Mouse (Mus musculus) gastrocnemius, postnatal 36 days (tissue): ENCODE results near the gene Bnipl. TPM values are rescaled to one million over a fixed set of nuclear protein-coding genes. Genes with fewer than 3 reads are reported as not detected.

ENCODE experiments used
- DNase-seq, 2 experiments: peaks; one replicate each; pipeline ENCODE4 v3.0.0; 2022
- intact Hi-C: fragments of 180-260 bp; cut with DNase I; formaldehyde crosslinking; loops from one replicate; pipeline ENCODE4 v1.15.1; 2025
- total RNA-seq, 2 experiments: library from RNA; stranded (reverse); gene quantifications; 2 replicates each; pipeline ENCODE4 v1.2.3; 2021

The Bnipl gene
- total RNA-seq, 2 experiments from 2014 or later = not detected

DNA sequence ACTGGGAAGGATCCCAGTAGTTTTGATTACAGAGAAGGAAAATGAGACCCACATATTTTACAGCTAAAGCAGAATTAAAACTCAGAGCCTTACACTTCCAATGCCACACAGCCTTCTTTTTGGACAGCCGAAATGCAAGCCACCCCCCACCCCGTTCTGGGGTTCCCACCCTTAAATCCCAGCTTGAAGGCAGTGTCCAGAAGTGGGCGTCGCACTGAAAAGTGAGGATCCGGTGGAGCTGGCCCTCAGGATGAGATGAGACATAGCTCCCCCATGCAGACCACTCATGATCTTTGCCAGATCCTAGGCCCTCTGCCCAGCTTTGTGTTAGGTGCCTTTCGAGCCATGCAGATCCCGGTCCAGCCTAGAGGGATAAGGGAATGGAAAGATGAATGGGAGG is 9.5 kb downstream of the Bnipl start, which contains the start of gene Gm128:
Gm128 (minus strand) TSS at position 101 of the 400 bp plus-strand sequence.
- intact Hi-C loops = no loop called here
- DNase-seq = no peak

DNA sequence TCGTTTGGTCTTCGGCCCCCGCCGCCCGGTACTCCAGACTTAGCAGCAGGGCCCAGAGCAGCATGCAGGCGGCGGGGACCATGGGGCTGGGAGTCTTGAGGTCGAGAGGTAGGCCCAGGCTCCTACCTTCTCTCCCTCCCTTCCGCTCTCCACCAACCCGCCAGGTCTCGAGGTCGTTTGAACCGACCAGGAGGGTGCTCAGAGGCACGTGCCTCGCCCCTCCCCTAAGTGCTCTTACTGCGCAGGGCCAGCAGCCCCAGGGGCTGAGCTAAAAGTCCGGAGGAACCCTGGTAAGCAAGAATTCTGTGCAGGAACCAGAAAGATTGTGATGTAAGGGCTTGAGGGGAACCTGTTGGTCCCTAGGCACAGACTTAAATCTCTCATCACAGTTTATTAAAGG is 10.1 kb downstream of the Bnipl start:
- intact Hi-C loops = no loop called here
- DNase-seq = no peak

DNA sequence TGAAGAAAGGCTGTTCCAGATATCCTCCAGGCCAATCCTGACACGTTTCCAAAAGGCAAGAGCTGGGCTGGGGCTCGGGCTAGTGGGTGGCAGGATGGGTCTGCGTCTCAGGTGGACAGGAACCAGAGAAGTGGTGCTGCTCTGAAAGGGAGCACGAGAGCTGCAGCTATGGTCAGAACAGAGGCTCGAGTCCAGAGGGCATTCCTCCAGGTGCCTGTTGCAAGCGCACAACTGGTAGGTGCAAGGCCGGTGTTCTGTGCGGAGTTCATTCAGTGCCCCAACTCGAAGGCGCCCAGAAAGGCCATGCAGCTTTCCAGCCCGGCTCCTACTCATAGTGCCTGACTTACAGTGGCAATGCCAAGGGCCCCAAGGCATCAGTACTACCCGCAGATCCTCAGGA is 11.0 kb downstream of the Bnipl start:
- DNase-seq = no peak
- intact Hi-C loops = no loop called here

DNA sequence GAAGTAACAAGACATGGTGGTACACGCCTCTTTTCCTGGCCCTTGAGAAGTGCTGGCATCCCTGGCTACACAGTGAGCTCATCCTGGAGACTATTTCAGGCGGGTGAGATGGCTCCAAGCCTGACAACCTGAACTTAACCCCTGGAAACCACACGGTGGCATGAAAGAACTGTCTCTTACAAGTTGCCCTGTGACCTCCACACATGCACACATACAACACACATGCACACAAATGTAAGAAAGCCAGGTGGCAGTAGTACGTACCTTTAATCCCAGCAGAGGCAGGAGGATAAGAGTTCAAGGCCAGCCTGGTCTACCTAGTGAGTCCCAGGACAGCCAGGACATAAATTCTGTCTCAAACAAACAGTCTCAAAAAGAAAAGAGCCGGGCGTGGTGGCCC is 12.0 kb downstream of the Bnipl start:
- no peak for DNase-seq
- intact Hi-C loops = no loop called here

DNA sequence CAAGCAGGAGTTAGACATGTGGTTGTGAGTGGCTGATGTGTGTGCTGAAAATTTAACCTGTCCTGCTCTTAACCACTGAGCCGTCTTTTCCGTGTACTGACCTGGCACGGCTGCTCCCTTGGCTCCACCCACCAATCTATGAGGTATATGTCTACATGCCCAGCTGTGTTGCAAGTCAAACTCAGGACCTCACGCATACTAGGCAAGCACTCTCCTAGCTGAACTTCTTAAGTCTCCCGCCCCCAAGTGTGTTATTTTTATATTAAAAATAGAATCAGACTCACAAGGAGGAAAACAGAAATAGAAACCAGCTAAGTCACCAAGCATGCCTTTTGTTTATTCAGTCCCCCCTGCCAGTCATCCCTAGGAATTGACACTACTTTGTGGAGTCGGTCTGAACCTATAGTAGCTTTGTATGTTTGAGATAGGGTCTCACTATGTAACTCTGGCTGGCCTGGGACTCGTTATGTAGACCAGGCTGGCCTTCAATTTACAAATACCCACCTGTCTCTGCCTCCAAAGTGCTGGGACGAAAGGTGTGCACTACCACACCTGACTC is 13.4 kb downstream of the Bnipl start:
- intact Hi-C loops = no loop called here
- DNase-seq = no peak

DNA sequence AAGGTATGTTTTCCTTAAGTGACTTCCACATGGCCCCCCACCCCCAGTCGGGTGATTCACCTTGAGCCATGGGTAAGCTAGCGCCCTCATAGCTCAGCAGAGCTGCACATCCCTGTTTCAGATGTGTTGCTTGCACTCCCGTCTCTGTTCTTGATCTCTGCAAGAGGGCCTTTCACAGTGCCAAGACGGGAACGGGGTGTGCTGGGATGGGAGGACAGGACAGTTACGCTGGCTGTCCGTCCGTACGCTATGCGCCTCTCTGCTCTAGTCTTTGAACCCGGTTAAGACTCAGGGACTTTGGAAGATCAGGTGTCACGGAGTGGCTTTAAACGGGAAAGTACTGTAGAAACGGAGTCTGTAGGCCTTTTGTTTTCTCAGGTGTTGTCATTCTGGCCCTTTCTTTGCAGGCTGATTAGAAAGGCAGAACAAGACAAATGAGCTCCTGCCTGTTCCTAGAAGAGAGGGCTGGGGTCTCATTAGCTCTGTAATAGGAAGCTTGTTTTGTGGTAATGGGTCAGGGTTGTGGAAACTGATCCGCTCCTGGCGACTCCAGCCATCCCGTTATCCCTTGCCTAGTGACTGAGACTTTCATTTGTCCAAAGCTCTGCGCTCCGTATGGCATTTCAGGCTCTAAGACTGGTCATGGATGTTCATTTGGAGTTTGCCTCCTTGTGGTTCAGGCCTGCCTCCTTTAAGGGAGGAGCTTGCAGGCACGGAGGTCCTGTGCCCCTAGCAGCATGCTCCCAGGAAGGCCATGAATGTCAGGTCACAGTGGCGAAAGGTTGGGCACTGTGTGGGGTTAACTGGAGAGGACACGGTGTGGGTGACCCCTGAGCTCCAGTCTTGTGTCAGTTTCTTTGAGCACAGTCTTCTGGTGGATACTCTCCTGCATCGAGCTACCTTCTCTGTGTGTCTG is 15.3 kb downstream of the Bnipl start:
- intact Hi-C loops = no loop called here
- no peak for DNase-seq

DNA sequence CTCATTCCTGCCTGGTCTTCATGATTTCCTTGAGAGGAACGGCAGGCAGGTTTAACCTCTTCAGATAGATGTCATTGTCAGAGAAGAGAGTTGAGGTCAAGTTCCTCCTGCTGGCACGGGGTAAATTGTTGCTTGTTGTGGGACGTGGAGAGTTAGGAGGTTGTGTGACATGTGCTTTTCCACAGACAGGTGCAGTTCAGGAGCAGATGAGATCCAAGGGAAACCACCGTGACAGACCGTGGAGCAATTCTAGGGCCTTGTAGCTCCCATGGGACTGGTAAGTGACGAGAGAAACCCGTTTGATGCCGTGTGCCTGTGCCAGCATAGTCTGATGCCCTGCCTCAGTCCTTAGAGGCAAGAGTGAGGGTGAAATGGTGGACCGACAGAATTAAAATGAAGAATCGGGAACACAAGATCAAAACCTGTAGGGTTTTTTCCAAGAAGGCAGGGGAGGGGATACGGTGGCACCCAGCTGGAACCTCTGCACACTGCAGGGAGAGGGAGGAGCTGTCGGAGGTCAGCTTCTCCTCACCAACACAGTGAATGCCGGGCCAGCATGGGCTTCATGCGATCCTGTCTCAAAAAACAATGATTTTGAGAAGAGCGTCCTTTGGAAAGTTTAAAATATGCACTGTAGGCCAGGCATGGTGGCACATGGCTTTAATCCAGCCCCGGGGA is 17.6 kb downstream of the Bnipl start:
- intact Hi-C loops = no loop called here

DNA sequence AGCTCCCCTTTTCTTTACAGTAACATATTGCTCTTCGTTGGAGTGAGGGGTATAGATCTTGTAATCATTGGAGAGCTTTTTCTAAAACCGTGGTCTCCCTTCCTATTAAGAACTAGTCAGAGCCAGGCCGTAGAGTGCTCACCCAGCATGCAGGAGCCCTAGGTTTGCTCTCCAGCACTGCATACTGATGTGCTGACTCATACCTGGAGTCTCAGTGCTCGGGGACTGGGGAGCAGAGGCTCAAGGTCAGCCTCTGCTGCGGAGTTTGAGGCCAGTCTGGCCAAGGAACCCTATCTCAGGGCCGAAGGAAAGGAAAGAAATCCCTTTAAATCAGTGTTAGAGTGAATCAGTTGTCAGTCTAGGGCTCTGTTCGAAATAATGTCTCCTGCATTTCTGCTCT is 18.2 kb downstream of the Bnipl start:
- intact Hi-C loops = no loop called here

More for the DNA sequence above, 17.6 kb downstream of the Bnipl start:
- no peak for DNase-seq

DNA sequence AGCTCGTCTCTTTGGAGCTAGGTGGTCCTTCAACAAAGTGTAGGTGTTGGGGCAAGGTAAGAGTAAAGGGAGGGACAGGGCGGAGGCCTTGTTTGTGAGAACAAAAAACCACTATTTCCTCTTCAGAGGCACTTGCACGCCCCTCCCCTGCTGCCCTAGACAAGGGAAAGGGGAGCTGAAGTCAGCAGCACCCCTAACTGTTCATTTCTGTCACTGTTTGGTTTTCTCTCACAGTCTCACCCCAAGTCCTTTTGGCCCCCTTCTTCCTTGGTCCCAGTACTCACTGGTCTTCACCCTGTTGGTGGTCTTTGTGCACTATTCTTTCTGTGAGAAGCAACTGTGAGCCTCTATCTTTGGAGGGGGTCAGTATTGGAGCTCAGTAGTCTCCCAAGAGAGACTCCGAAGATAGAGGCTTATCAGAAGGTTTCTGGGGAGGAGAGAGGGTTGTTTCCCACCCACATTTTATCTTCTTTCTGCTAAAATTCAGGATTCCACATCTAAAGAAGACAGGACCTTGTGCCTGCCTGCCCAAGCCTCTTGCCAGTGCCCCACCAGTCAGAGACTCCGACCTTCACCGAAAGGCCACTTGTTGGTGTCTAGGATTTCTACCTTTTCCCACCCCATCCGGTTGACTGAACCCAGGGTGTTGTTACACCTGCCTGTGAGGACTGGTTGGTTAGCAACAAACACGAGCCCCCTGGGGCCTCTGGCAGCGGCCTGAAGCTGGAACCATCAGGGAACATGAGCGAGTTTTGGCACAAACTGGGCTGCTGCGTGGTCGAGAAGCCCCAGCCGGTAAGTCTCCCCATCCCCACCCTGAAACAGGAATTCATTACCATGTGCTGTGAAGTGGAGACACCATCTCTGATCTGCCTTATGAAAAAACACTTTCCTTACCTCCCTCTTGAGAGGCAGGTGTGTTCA is 19.4 kb downstream of the Bnipl start, which contains the start of gene Mllt11:
Mllt11 (minus strand) TSS at position 874 of the 924 bp plus-strand sequence.
- DNase-seq = no peak
- intact Hi-C loops = no loop called here

More for the DNA sequence above, 18.2 kb downstream of the Bnipl start:
- no peak for DNase-seq

DNA sequence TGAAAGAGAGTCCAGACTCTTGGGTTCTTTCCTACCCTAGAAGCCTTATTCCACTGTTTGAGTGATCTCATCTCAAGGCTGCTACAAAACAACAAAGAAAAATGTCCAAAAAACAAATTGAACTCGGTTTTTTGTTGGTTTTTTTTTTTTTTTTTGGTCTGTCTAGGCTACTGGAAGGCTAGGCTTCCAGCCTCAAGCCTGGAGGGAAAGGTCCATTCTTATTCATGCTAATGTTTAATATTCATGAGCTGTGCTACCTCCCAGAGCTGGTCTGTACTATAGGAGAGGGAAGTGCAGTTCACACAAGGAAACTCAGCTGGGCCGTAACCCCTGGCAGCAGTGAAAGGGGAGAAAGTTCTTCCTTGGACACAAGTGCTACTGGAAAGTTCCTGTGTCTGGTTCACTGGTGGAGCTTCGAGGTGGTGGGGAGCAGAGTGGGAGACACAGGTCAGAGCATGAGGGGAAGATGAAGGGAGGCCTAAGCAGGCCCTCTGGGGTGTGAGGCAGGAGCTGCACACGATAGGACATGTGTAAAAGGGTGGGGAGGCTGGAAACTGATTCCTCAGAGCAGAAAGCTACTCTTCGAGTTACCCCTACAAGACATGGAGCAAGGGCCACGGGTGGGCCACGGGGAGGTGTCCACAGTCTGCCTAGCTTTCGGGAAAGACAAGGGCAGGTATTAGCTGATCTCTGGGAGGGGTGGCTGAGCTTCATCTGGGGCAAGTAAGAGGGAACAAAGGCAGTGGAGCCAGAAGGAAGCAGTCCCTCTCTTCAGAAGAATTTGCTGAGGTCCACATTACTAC is 20.3 kb downstream of the Bnipl start:
- no peak for DNase-seq
- intact Hi-C loops = no loop called here

DNA sequence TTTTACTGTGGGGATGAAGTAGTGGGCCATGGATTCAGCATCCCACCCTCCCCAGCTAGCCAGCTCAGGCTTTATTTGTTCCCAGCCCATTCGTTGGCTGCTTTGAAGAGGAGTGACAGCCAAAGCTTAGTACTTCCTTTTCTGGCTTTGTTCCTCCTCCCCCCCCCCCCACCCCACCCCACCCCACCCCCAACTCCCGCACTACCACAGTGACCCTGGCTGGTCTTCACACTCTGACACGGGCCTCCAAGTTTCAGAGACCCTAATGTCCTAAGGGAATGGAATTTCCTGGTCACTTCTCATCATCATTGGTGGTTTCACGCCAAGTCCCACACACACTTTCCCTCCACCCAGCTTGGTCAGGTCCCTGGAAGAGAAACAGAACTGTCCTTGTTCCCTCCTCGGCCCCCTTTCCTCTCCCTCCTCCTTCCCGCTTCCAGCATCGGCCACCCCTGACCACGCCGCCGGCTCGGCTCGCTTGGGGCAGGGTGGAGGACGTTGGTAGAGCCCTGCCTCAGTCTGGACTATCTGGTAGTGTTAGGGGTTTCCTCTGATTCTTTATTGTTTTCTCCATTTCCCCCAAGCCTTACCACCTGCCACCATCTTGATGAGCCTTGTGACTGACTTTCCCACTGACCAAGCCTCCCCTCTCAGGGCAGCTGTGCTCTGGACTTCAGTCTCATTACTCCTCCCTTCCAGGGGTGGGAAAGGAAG is 21.1 kb downstream of the Bnipl start:
- peak; percentile 31 to 53 for DNase-seq
- intact Hi-C loops = no loop called here

DNA sequence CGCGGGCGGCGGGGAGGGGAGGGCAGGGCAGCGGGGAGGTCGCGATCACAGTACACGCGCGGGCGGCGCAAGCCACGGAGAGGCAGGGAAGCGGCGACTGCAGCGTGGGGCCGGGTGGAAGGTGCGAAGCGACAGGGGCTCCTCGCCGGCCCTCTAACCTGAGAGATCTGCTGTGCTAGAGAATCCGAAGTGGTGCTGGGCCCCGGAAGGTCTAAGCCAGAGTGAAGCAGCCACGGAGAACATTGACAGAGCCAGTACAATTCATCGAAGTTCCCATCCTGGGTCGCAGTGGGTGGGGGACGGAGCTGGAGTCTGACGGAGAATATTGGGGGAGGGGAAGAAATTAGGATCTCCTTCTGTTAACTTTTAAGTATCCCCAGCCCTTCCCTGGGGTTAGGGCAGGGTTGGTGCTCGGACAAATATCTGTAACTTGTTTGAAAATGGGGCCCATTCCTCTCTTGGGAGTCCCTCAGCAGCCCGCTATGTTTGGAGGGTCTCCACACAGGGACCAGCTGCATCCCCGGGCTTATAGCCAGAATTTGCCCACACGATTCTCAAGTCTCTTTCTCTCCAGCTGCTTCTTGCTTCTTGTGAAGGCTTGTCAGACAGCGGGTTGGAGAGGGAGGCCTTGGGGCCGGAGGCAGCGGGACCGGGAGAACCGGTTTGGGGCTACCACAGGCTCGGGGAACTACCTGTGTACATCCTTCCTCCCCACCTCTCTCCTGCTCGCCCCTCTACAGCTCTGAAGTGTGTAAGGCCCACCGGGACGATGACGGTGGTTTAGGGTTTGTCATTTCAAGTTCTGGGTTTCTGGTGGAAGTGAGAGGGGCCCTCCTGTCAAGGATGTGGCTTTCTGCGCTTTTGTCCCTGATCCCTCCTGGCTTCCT is 21.9 kb downstream of the Bnipl start:
- DNase-seq = no peak
- intact Hi-C loops = no loop called here

DNA sequence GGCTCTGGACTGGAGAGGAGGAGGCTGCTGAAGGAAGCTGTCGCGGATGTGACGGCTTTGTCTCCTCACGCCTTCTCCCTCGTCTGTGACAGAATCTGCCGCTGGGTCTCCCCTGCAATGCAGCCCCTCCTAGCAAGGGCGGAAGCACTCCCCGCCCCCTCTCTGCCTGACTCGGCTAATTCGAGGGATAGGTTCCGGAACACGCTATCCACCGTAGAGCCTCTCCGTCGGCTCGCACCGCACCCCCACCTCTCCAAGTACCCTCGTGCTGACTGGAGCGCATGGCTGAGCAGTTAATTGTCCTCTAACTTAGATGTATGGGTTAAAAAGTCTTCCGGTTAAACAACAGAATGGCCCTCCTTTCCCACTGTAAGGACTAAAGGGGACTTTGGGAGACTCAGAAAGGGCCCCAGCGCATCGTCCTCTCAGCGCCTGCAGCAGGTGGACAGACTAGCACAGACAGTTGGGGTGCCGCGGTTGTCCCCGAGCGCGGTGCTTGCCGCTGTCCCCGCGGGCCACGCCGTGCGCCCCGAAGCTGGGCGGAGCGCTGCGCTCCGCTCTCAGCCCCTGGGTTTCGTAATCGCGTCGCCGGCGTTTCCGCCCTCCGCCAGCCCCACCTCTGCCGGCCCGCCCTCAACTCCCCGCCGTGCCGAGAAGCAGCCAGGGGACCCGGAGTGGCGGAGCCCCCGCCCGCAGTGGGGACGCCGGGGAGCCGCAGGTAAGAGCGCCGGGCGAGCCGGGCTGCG is 22.7 kb downstream of the Bnipl start, which contains the start of gene Cdc42se1:
Cdc42se1 (plus strand) TSS at position 585 of the 746 bp plus-strand sequence.
- intact Hi-C loops = no loop called here
- DNase-seq = peak; percentile 79 to 80

DNA sequence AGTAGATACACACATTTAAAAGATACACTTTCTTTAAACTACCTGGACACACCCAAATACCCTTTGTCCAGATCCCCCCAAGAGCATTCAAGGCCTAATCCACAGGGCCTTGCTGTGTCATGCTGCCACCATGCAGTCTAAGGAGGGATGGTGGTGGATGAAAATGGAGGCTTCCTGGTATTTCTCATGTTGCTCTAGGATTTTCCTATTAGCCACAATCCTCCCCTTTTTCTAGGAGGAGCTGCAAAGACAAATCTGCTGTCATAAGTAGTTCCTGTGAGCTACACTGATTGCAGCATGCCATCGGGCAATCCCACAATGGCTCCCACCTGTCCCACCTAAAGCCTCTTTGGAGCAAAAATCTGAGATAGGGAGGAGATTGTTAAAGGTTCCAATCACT is 23.8 kb downstream of the Bnipl start:
- DNase-seq = no peak
- intact Hi-C loops = no loop called here

DNA sequence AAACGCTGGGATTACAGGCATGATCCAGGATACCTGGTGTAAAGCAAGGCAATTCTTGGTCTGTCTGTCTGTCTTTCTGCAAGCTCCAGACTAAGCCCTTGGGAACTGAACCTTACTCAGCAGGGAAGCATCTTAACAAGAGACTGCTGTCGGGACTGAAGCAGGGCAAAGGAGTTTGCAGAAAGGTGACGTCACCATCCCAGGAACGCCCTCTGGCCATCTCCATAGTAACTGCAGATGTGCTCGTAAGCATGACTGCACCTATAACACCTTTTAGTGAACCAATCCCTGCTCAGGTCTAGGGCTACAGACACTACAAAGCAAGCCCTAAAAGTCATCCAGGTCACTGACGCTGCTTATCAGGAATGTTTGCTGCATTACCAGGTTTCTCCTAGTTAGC is 26.7 kb downstream of the Bnipl start:
- intact Hi-C loops = loop anchor here (5.0 kb wide), 1 partner anchor 38 kb away; no protein-coding TSS in a partner anchor
- DNase-seq = no peak

DNA sequence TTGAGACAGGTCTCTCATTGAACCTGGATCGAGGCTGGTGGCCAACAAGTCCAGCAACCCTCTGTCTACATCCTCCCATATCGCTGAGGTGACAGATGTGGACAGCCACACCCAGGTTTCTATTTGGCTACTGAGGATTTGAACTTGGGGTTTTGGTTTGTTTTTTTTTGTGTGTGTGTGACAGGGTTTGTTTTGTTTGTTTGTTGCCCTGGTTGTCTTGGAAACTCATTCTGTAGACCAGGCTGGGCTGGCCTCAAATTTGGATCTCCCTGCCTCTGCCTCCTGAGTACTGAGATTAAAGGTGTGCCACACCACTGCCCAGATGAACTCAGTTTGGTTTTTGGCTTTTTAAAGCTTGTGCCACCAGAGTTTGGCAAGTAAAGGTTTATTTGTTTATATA is 28.0 kb downstream of the Bnipl start:
- intact Hi-C loops = loop anchor here (5.0 kb wide), 1 partner anchor 39 kb away; no protein-coding TSS in a partner anchor
- DNase-seq = no peak
